21 mouse cellular contexts compared by ENCODE assay signal in the genomic region with DNA sequence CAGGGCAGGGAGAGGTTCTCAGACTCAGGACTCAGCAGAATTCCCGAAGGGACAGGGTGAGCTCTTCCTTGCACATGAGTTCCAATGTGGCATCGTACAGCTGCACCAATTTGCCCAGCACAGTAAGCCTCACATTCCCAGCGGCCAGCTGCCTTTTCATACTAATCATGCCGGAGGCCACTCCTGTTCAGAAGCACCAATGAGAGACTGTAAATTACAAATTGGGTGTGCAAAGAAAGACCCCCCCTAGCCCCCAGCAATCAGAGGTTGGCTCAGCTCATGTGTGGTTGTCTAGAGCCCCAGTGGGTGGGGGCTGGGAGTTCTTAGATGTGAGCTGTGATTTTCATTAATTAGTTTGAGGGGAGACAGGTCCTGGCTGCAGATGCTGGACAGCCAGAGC.
A peak's percentile ranks its signal among the peaks of the same experiment; 100 is the strongest.
DNase-seq lines count a peak whose midpoint lies in the region; ATAC-seq and TF ChIP-seq lines count a peak whose summit lies in the region.
"Had no signal": no experiment of that assay in that cellular context is flagged by ENCODE, and none has a peak within 500 bp of the region (broad histone marks: within the 10 kb centered on the region; RNA-seq: fewer than 3 reads in every experiment).

No protein-coding gene starts in this region.

- H3K9me3 ChIP-seq in hindbrain, postnatal 0 days (ENCODE audit: low read length): no peaks in the 10 kb centered on the region
- no peaks in the 10 kb centered on the region for H3K9me3 ChIP-seq in hindbrain, embryonic 12.5 days (replicated peaks)
- no peaks in the 10 kb centered on the region for H3K9me3 ChIP-seq in forebrain, embryonic 12.5 days
- H3K9me3 ChIP-seq: heart, embryonic 15.5 days; hindbrain, embryonic 15.5 days; intestine, embryonic 15.5 days; midbrain, embryonic 12.5 days; neural tube, embryonic 12.5 days had no signal

- whole genome bisulfite sequencing in hindbrain, postnatal 0 days: 64% methylated on average over 4 of the region's 4 CpGs
- WGBS in hindbrain, embryonic 12.5 days: 73% methylated on average over 4 of the region's 4 CpGs
- 62% methylated on average over 4 of the region's 4 CpGs for WGBS in forebrain, embryonic 12.5 days

- no peak overlapping the region for H3K9ac ChIP-seq in hindbrain, postnatal 0 days (replicated peaks; ENCODE audit: low read length)
- H3K9ac ChIP-seq in hindbrain, embryonic 12.5 days: no peak overlapping the region
- H3K9ac ChIP-seq in forebrain, embryonic 12.5 days: no peak overlapping the region
- H3K9ac ChIP-seq: heart, embryonic 15.5 days; hindbrain, embryonic 15.5 days; intestine, embryonic 15.5 days; liver, postnatal 0 days; midbrain, embryonic 12.5 days; neural tube, embryonic 12.5 days had no signal

- H3K4me1 ChIP-seq in hindbrain, postnatal 0 days (ENCODE audit: insufficient read depth, low read length): peaks cover 11% of the 10 kb centered on the region; the same call in 1 of the 2 replicates
- H3K4me1 ChIP-seq in hindbrain, embryonic 12.5 days: no peaks in the 10 kb centered on the region
- peaks cover 24% of the 10 kb centered on the region for H3K4me1 ChIP-seq in forebrain, embryonic 12.5 days
- H3K4me1 ChIP-seq: intestine, embryonic 15.5 days had no signal

- peak; percentile 55 for ATAC-seq in hindbrain, postnatal 0 days
- ATAC-seq in hindbrain, embryonic 12.5 days (ENCODE audit: low FRiP score): no peak
- peak; percentile 64 for ATAC-seq in forebrain, embryonic 12.5 days (ENCODE audit: low FRiP score)
- ATAC-seq: intestine, embryonic 15.5 days; liver, postnatal 0 days; lung, postnatal 0 days had no signal

- H3K27me3 ChIP-seq in hindbrain, postnatal 0 days (ENCODE audit: insufficient read depth, low read length): no peaks in the 10 kb centered on the region
- no peaks in the 10 kb centered on the region for H3K27me3 ChIP-seq in hindbrain, embryonic 12.5 days
- no peaks in the 10 kb centered on the region for H3K27me3 ChIP-seq in forebrain, embryonic 12.5 days
- H3K27me3 ChIP-seq: heart, embryonic 15.5 days; hindbrain, embryonic 15.5 days; intestine, embryonic 15.5 days; midbrain, embryonic 12.5 days; neural tube, embryonic 12.5 days had no signal

- H3K4me3 ChIP-seq in hindbrain, postnatal 0 days (ENCODE audit: low read length): no peak overlapping the region
- no peak overlapping the region for H3K4me3 ChIP-seq in hindbrain, embryonic 12.5 days
- no peak overlapping the region for H3K4me3 ChIP-seq in forebrain, embryonic 12.5 days (replicated peaks)
- H3K4me3 ChIP-seq: heart, embryonic 15.5 days; hindbrain, embryonic 15.5 days; intestine, embryonic 15.5 days; midbrain, embryonic 12.5 days; neural tube, embryonic 12.5 days had no signal

- TF ChIP-seq CTCF in hindbrain, postnatal 0 days (IDR thresholded peaks at IDR 0.05; ENCODE audit: low read depth): no peak

- no peak overlapping the region for H3K4me2 ChIP-seq in hindbrain, postnatal 0 days (ENCODE audit: low read depth, low read length)
- H3K4me2 ChIP-seq in hindbrain, embryonic 12.5 days (replicated peaks): no peak overlapping the region
- no peak overlapping the region for H3K4me2 ChIP-seq in forebrain, embryonic 12.5 days
- H3K4me2 ChIP-seq: heart, embryonic 15.5 days; hindbrain, embryonic 15.5 days; intestine, embryonic 15.5 days; midbrain, embryonic 12.5 days; neural tube, embryonic 12.5 days had no signal

- peak; percentile 32 for DNase-seq in hindbrain, postnatal 0 days (ENCODE audit: low spot score)
- DNase-seq in brain, adult 2 months (ENCODE audit: low read depth, low spot score): peak; percentile 16
- DNase-seq in retina, embryonic 14.5 days (ENCODE audit: low spot score): peak; percentile 65
- no peak for DNase-seq in T-cell, adult 2 months (ENCODE audit: low spot score)
- DNase-seq in lung, postnatal 4 days: no peak
- DNase-seq: adrenal gland, postnatal 25 days; cerebellum, adult 2 months; cerebellum, postnatal 36 days; gastrocnemius, postnatal 36 days; heart, postnatal 36 days; kidney, adult 9 months; kidney, postnatal 14 days; liver, postnatal 0 days had no signal

- no peak overlapping the region; the same call in 1 of the 2 replicates for H3K27ac ChIP-seq in hindbrain, postnatal 0 days
- H3K27ac ChIP-seq in hindbrain, embryonic 12.5 days: no peak overlapping the region
- H3K27ac ChIP-seq in forebrain, embryonic 12.5 days: 0 out of 2 replicates have a peak overlapping the region, but pooled peaks have one; percentile 13
- H3K27ac ChIP-seq: heart, embryonic 15.5 days; hindbrain, embryonic 15.5 days; intestine, embryonic 15.5 days; midbrain, embryonic 12.5 days; neural tube, embryonic 12.5 days had no signal

- no peaks in the 10 kb centered on the region for H3K36me3 ChIP-seq in hindbrain, postnatal 0 days (ENCODE audit: insufficient read depth, low read length)
- no peaks in the 10 kb centered on the region for H3K36me3 ChIP-seq in hindbrain, embryonic 12.5 days
- H3K36me3 ChIP-seq in forebrain, embryonic 12.5 days (replicated peaks): no peaks in the 10 kb centered on the region
- H3K36me3 ChIP-seq: heart, embryonic 15.5 days; hindbrain, embryonic 15.5 days; intestine, embryonic 15.5 days; midbrain, embryonic 12.5 days; neural tube, embryonic 12.5 days had no signal

Comparison
In these comparisons a context has a peak if more than half of its experiments do, and no peak if none do; other contexts are left out.
1. DNase-seq: peak in hindbrain, postnatal 0 days (single experiment), brain, adult 2 months (single experiment) and retina, embryonic 14.5 days (single experiment); none in T-cell, adult 2 months (single experiment) and lung, postnatal 4 days (0 of 2).